Mouse (Mus musculus) frontal cortex, postnatal 36 days (tissue): ENCODE results near the gene 3110082J24Rik.

Experiments
- DNase-seq, 2 experiments: peaks; one replicate each; pipeline ENCODE4 v3.0.0; 2022; ENCODE audit warnings: low spot score in 2 of 2

The 3110082J24Rik gene

GRCm38 (mm10) chr5:30105668-30106300, at the start of gene 3110082J24Rik:
TSS of gene 3110082J24Rik (minus strand) at chr5:30106086.
- no peak for DNase-seq

GRCm38 (mm10) chr5:30155395-30155792, 49.5 kb upstream of the 3110082J24Rik start:
- no peak for DNase-seq

GRCm38 (mm10) chr5:30154474-30155394, 48.8 kb upstream of the 3110082J24Rik start, which contains the start of the genes Hadha and Hadhb:
TSS of gene Hadha (minus strand) at chr5:30155162.
TSS of gene Hadhb (plus strand) at chr5:30155248.
- DNase-seq = peak; percentile 93 to 96

DNA sequence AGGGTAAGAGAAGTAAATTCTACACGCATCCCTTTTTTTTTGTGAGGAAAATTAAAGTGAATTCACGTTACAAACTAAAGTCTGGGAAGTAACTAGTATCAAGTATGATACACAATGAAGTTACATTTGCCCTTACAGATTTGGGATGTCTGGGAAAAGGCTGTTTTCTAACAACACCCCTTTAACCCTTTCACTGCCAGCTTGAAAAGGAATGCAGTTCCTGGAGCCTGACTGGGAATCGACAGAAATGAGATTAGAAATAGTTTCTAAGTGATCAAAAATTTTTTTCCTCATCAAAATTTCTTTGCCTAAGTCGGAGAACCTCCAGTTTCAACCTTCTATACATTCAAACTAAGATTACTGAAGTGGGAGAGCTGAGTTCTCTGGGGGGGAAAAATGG, 48.1 kb upstream of the 3110082J24Rik start:
- DNase-seq = no peak

- DNase-seq = no peak
Measured at GRCm38 (mm10) chr5:30153222-30153621, 47.3 kb upstream of the 3110082J24Rik start.

DNA sequence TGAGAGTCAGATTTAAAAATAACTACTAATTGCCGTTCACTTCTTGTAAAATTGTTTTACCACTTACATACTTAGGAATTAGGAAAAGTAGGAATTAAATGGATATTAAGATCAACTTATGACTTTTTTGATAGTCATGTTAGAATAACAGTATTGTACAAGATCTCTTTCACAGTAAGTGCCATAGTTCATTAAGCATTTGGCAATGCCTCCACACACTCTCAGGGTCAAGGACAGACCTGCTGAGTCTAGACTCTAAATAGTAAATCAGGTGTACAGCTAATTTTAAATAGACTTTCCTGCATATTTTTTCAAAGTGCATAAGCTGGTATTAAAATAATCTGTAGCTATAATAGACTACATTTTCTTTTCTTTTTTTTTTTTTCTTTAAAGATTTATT, 46.5 kb upstream of the 3110082J24Rik start:
- DNase-seq = no peak

DNA sequence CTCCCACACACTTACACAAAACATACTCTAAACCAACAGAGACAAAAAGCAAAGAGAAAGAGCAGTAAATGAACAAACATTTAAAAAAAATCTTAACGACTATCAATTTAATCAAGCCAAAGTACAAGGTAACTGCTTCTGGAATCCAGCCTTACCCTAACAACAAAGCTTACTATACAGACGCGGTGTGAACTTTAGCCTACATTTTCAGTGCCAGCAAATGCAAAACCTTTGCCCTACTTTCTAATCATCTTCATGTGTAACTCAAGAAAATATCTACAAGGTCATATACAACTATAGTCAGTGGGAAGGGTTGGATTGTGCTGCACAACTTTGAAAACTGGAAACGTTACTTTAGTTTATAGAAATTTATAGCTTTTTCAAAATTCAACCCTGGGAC, 46.1 kb upstream of the 3110082J24Rik start:
- DNase-seq = no peak

DNA sequence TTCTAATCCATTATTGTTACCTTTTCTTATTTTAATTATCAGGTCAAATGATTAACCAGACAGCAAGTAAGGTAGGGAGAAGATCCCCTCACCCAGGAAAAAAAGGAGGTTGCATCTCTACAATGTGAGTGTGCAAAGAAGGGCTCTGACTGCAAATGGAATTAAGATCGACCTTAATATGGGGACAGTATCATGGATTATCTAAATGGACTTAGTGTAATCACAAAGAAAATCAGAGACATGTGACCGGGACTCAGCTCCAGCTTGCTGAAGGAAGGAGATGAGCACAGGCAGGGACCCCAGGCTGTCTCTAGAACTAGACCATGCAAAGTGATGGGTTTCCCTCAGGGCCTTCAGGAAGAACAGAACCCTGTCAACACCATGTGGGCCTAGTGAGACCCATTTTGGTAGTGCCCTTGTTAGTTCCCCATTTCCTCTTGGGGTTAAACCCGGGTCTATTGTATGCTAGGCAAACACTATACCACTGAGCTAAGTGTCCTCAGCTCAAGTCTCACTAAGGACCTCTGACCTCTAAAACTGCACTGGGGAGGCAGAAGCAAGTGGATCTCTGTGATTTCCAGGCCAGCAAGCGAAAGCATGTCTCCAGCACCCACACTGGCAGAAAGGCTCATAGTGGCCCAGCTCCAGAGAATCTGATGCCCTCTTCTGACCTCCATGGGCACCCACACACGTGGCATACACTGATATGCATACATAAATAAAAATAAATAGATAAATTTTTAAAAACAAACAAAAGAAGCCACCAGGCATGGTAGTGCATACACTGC, 42.4 kb upstream of the 3110082J24Rik start:
- DNase-seq = no peak

GRCm38 (mm10) chr5:30146526-30146925, 40.6 kb upstream of the 3110082J24Rik start:
- DNase-seq = no peak

DNA sequence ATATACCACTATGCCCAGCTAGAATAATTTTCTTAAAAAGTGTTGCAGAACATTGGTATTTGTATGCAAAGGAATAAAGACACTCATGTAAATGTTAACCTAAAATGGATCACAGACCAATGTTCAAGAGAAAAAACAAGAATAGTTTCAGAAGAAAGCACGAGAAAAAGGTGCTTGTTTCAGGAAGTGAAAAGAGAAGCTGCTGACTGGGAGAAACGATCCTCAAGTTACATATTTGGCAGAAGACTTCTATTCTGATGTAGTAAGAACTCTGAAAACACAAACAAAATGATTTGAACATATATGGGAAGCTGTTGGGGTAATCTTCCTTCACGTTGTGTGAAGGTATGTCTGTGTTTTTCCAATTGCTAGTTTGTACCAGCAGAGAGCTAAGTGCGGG, 32.3 kb upstream of the 3110082J24Rik start:
- DNase-seq = no peak

DNA sequence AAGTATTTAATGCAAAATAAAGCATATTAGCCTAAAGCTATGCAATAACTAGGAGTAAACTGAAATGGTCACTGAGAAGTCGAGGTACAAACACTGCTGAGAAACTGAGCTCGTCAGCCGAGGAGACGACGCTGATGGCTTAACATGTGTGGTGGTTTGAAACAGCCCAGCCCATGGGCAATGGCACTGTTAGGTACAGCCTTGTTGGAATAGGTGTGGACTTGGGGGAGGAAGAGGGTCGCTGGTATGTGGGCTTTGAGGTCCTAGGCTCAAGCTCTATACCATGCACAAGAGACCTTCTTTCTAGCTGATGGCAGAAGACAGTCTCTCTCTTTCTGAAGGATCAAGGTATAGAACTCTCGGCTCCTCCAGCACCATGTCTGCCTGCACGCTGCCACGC, 31.4 kb upstream of the 3110082J24Rik start:
- DNase-seq = no peak

- DNase-seq = no peak
Measured at GRCm38 (mm10) chr5:30135711-30136231, 29.9 kb upstream of the 3110082J24Rik start.

GRCm38 (mm10) chr5:30132173-30132572, 26.3 kb upstream of the 3110082J24Rik start:
- DNase-seq = no peak

DNA sequence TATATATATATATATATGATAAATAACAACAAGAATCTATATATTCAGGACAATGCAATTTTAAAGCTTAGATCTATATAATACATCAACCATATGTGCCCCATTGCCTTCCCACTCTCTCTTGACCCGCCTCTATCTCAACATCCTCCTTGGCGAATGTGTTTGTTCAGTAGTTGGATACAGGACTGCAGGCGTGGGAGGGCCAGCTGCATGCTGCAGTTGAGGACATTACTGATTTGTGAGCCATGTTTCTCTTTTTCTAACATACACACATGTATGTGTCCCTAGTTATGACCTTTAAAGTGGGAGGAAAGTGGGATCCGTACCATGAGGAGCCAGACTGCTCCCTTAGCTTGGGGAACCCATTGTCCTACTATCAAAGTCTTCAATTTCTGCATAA, 25.4 kb upstream of the 3110082J24Rik start:
- DNase-seq = no peak

DNA sequence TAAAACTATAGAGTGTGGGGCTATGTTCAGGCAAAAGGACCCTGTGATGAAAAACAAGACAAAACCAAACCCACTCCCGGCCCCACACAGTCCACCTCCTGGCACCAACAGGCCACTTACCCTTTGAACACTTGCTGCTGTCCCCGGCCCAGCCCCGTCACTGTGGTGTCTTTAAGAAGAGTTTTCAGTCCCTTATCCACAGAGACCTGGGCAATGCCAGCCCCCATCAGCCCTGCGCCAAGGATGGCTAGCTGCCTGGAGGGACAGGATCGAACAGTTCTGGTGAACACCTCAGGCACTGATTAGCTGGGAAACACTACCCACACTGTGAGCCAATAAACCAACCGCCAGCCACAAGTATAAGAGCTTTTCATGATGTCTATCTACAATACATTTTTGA, 22.8 kb upstream of the 3110082J24Rik start:
- no peak for DNase-seq

- DNase-seq = no peak
Measured at GRCm38 (mm10) chr5:30127921-30128597, 22.2 kb upstream of the 3110082J24Rik start.

DNA sequence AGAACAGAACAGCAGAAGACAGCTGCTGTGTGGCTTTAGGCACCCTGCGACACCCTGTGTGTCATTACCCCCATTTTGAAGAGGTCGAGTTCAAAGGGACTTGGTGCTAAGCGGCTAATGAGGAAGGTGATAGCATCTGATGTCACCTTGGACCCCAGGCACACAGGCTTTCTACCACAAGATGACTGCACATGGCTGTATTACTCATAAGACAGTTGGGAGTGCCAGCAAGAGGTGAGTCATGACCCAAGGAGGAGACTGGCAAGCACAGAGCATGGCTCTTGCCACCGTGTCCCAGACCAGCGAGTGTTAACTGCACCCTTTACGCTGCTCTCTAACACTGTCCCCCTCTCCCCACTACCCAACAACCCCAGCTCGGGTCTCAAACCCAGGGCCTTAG, 20.9 kb upstream of the 3110082J24Rik start:
- DNase-seq = no peak

DNA sequence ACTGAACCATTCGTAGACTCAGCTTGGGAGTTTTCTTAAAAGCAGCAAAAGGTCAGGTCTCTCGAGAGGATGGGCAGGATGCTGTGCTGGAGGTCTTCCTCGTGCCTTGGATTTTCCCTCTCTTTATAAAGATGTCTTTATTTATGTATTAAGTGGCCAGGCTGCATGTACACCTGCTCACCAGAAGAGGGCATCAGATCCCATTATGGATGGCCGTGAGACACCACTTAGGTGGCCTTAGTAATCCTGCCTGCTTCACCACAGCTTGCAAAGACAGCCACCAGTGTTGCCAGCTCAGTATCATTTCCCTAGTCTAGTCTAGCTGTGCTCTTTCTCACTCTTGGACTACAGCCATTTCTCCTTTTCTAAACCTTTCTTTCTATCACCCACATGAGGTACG, 19.7 kb upstream of the 3110082J24Rik start:
- no peak for DNase-seq

GRCm38 (mm10) chr5:30122481-30122880, 16.6 kb upstream of the 3110082J24Rik start:
- no peak for DNase-seq

DNA sequence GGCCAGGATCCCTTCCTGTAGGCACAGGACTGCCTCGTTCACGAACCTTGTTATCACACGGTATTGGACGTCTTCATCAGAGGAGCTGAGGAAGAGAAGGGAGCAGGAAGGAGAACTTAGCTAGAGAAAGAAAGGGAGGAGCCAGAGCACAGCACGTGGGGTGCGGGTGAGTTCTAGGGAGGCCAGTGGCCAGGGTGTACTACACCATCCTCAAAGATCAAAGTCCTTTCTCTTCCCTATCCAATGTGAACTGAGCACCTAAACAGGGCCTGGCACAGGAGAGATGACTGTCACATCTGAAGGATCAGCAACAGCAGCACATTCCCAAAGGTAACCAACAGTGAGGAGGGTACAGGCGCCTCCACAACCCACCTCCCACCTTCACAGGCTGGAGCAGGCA, 14.2 kb upstream of the 3110082J24Rik start:
- no peak for DNase-seq

GRCm38 (mm10) chr5:30119163-30119562, 13.3 kb upstream of the 3110082J24Rik start:
- DNase-seq = no peak
